ENCODE assay signal across 8 mouse cellular contexts in the genomic region with DNA sequence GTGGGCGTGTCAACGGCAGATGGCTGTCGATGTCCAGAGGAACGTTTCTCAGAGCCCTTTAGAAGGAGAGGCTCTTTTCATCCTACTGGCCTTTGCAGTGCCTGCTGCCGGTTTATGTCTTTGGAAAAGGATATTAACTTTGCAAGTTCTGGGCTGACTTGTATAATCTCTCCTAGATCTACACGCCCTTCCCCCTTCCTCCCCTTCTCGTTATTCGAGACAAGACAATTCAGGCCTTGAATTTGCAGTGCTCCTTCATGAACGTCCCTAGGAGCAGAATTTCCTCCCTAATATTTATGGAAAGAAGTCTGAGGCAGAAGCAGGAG. TPM values are rescaled to one million over a fixed set of nuclear protein-coding genes. Genes with fewer than 3 reads are reported as not detected.
DNase-seq lines count a peak whose midpoint lies in the region; ATAC-seq lines count a peak whose summit lies in the region.

No protein-coding gene starts in this region.

- DNase-seq in heart, postnatal 10 days = no peak
- no peak for DNase-seq in liver, embryonic 13.5 days
- no peak for DNase-seq in right cerebral cortex, postnatal 14 days
- DNase-seq in layer of hippocampus, postnatal 14 days (ENCODE audit: low spot score in 2 of 2) = no peak
- no peak for DNase-seq in gastrocnemius, adult 18-20 months (ENCODE audit: low spot score)

- peak overlapping the region; percentile 94 for H3K4me2 ChIP-seq in heart, embryonic 11.5 days
- peak overlapping the region; percentile 71 for H3K4me2 ChIP-seq in forebrain, embryonic 12.5 days
- H3K4me2 ChIP-seq in liver, embryonic 13.5 days = peak overlapping the region; percentile 97

- no peak; the same call in 1 of the 2 replicates for ATAC-seq in heart, embryonic 11.5 days (replicated peaks; ENCODE audit: insufficient number of reproducible peaks, low FRiP score, low TSS enrichment)
- peak; percentile 3 for ATAC-seq in CD4-positive, CD25-positive, alpha-beta regulatory T cell, adult 4 months
- ATAC-seq in forebrain, embryonic 12.5 days (ENCODE audit: low FRiP score) = no peak
- ATAC-seq in liver, embryonic 13.5 days (ENCODE audit: low read depth) = no peak

- no peaks in the 10 kb centered on the region for H3K9me3 ChIP-seq in heart, embryonic 11.5 days (replicated peaks; ENCODE audit: control insufficient read depth, low read length)
- no peaks in the 10 kb centered on the region for H3K9me3 ChIP-seq in forebrain, embryonic 12.5 days
- H3K9me3 ChIP-seq in liver, embryonic 13.5 days (replicated peaks) = no peaks in the 10 kb centered on the region

- no peaks in the 10 kb centered on the region for H3K27me3 ChIP-seq in heart, embryonic 11.5 days (ENCODE audit: control insufficient read depth, insufficient read depth, low read length)
- H3K27me3 ChIP-seq in forebrain, embryonic 12.5 days = 0 out of 2 replicates have a peak, but pooled peaks cover 3% of the 10 kb centered on the region
- no peaks in the 10 kb centered on the region for H3K27me3 ChIP-seq in liver, embryonic 13.5 days

- H3K36me3 ChIP-seq in heart, embryonic 11.5 days (ENCODE audit: control insufficient read depth, insufficient read depth, low read length) = no peaks in the 10 kb centered on the region
- H3K36me3 ChIP-seq in forebrain, embryonic 12.5 days (replicated peaks) = peaks cover 14% of the 10 kb centered on the region
- peaks cover 17% of the 10 kb centered on the region for H3K36me3 ChIP-seq in liver, embryonic 13.5 days

- 7% methylated on average over 9 of the region's 9 CpGs for WGBS in heart, embryonic 11.5 days (ENCODE audit: insufficient replicate concordance)
- WGBS in forebrain, embryonic 12.5 days = 6% methylated on average over 9 of the region's 9 CpGs
- 1% methylated on average over 9 of the region's 9 CpGs for WGBS in liver, embryonic 13.5 days (ENCODE audit: insufficient replicate concordance)

- peak overlapping the region; percentile 81 for H3K4me3 ChIP-seq in heart, embryonic 11.5 days (ENCODE audit: low read depth, low read length)
- peak overlapping the region; percentile 65 for H3K4me3 ChIP-seq in forebrain, embryonic 12.5 days (replicated peaks)
- H3K4me3 ChIP-seq in liver, embryonic 13.5 days (replicated peaks) = peak overlapping the region; percentile 81

- H3K27ac ChIP-seq in heart, embryonic 11.5 days (ENCODE audit: low read depth, low read length) = peak overlapping the region; percentile 94
- peak overlapping the region; percentile 96 for H3K27ac ChIP-seq in forebrain, embryonic 12.5 days
- peak overlapping the region; percentile 95 for H3K27ac ChIP-seq in liver, embryonic 13.5 days

- intact Hi-C loops in heart, postnatal 10 days (cut with DNase I) = loop anchor here (5.0 kb wide), 1 partner anchor 173 kb away; no protein-coding TSS in a partner anchor

- H3K4me1 ChIP-seq in heart, embryonic 11.5 days (ENCODE audit: control insufficient read depth, insufficient read depth, low read length) = peaks cover 12% of the 10 kb centered on the region
- H3K4me1 ChIP-seq in forebrain, embryonic 12.5 days = peaks cover 18% of the 10 kb centered on the region
- H3K4me1 ChIP-seq in liver, embryonic 13.5 days (replicated peaks) = peaks cover 44% of the 10 kb centered on the region

- peak overlapping the region; percentile 78 for H3K9ac ChIP-seq in heart, embryonic 11.5 days (ENCODE audit: low read depth, low read length)
- H3K9ac ChIP-seq in forebrain, embryonic 12.5 days = peak overlapping the region; percentile 69
- peak overlapping the region; percentile 86 for H3K9ac ChIP-seq in liver, embryonic 13.5 days

RNA-seq across cellular contexts. Expression of a gene that starts 0.4 kb away (rescaled TPM):
- polyA plus RNA-seq in heart, embryonic 11.5 days (2014; fragmentation: Nextera tagmentation; extraction: Ambion mirVana) = 12.6 and 14.0 TPM in 2 replicates
- 100 to 1,000 TPM; 156 to 159 TPM for total RNA-seq in heart, postnatal 10 days (2021)
- polyA plus RNA-seq in CD4-positive, CD25-positive, alpha-beta regulatory T cell, adult 4 months (2017; shearing (Covaris generic)) = 10 to 100 TPM; 14.5 to 15.7 TPM
- polyA plus RNA-seq in forebrain, embryonic 12.5 days (2016; fragmentation: Nextera tagmentation; extraction: Ambion mirVana) = 24.2 and 25.5 TPM in 2 replicates
- 4.6 and 4.8 TPM in 2 replicates for polyA plus RNA-seq in liver, embryonic 13.5 days (2015; fragmentation: Nextera tagmentation; extraction: Ambion mirVana)
- 10 to 100 TPM; 60.0 to 62.1 TPM for total RNA-seq in layer of hippocampus, postnatal 14 days (2021)
- total RNA-seq in gastrocnemius, adult 18-20 months (2021) = 100 to 1,000 TPM; 388 to 467 TPM

RNA-seq across cellular contexts. Expression of a gene that starts 7.7 kb away (rescaled TPM):
- 9.3 and 11.7 TPM in 2 replicates for polyA plus RNA-seq in heart, embryonic 11.5 days (2014; fragmentation: Nextera tagmentation; extraction: Ambion mirVana)
- total RNA-seq in heart, postnatal 10 days (2021) = 10 to 100 TPM; 43.1 to 43.7 TPM
- 1 to 10 TPM; 2.3 to 3.3 TPM for polyA plus RNA-seq in CD4-positive, CD25-positive, alpha-beta regulatory T cell, adult 4 months (2017; shearing (Covaris generic))
- polyA plus RNA-seq in forebrain, embryonic 12.5 days (2016; fragmentation: Nextera tagmentation; extraction: Ambion mirVana) = 11.3 and 13.9 TPM in 2 replicates
- polyA plus RNA-seq in liver, embryonic 13.5 days (2015; fragmentation: Nextera tagmentation; extraction: Ambion mirVana) = 5.0 and 5.1 TPM in 2 replicates
- total RNA-seq in layer of hippocampus, postnatal 14 days (2021) = 10 to 100 TPM; 83.6 to 86.7 TPM
- total RNA-seq in gastrocnemius, adult 18-20 months (2021) = 10 to 100 TPM; 44.5 to 47.0 TPM

RNA-seq across cellular contexts. Expression of a gene that starts 31.6 kb away (rescaled TPM):
- 424 and 466 TPM in 2 replicates for polyA plus RNA-seq in heart, embryonic 11.5 days (2014; fragmentation: Nextera tagmentation; extraction: Ambion mirVana)
- total RNA-seq in heart, postnatal 10 days (2021) = 1,000 to 10,000 TPM; 1,017 to 1,070 TPM
- 100 to 1,000 TPM; 124 to 182 TPM for polyA plus RNA-seq in CD4-positive, CD25-positive, alpha-beta regulatory T cell, adult 4 months (2017; shearing (Covaris generic))
- polyA plus RNA-seq in forebrain, embryonic 12.5 days (2016; fragmentation: Nextera tagmentation; extraction: Ambion mirVana) = 221 and 235 TPM in 2 replicates
- polyA plus RNA-seq in liver, embryonic 13.5 days (2015; fragmentation: Nextera tagmentation; extraction: Ambion mirVana) = 149 and 170 TPM in 2 replicates
- total RNA-seq in layer of hippocampus, postnatal 14 days (2021) = 100 to 1,000 TPM; 260 to 274 TPM
- 100 to 1,000 TPM; 561 to 590 TPM for total RNA-seq in gastrocnemius, adult 18-20 months (2021)

RNA-seq across cellular contexts. Expression of a gene that starts 31.8 kb away (rescaled TPM):
- 0.52 TPM in 1 of 2 replicates, not detected in the other for polyA plus RNA-seq in heart, embryonic 11.5 days (2014; fragmentation: Nextera tagmentation; extraction: Ambion mirVana)
- not detected for total RNA-seq in heart, postnatal 10 days (2021)
- polyA plus RNA-seq in CD4-positive, CD25-positive, alpha-beta regulatory T cell, adult 4 months (2017; shearing (Covaris generic)) = not detected
- not detected in 2 replicates for polyA plus RNA-seq in forebrain, embryonic 12.5 days (2016; fragmentation: Nextera tagmentation; extraction: Ambion mirVana)
- polyA plus RNA-seq in liver, embryonic 13.5 days (2015; fragmentation: Nextera tagmentation; extraction: Ambion mirVana) = 30.5 and 32.8 TPM in 2 replicates
- under 1 TPM in 1 of 2 experiments, not detected in 1; 0.60 TPM for total RNA-seq in layer of hippocampus, postnatal 14 days (2021)
- total RNA-seq in gastrocnemius, adult 18-20 months (2021) = not detected

RNA-seq across cellular contexts. Expression of a gene that starts 42.1 kb away (rescaled TPM):
- 61.6 and 70.8 TPM in 2 replicates for polyA plus RNA-seq in heart, embryonic 11.5 days (2014; fragmentation: Nextera tagmentation; extraction: Ambion mirVana)
- 10 to 100 TPM; 42.5 to 44.7 TPM for total RNA-seq in heart, postnatal 10 days (2021)
- polyA plus RNA-seq in CD4-positive, CD25-positive, alpha-beta regulatory T cell, adult 4 months (2017; shearing (Covaris generic)) = 10 to 100 TPM; 63.3 to 77.5 TPM
- polyA plus RNA-seq in forebrain, embryonic 12.5 days (2016; fragmentation: Nextera tagmentation; extraction: Ambion mirVana) = 141 and 155 TPM in 2 replicates
- polyA plus RNA-seq in liver, embryonic 13.5 days (2015; fragmentation: Nextera tagmentation; extraction: Ambion mirVana) = 57.3 and 64.4 TPM in 2 replicates
- 10 to 100 TPM; 94.5 TPM for total RNA-seq in layer of hippocampus, postnatal 14 days (2021)
- total RNA-seq in gastrocnemius, adult 18-20 months (2021) = 10 to 100 TPM; 61.0 to 65.2 TPM
